Mouse (Mus musculus): ENCODE data around the gene Slc27a2. TPM values are rescaled to one million over a fixed set of nuclear protein-coding genes. Genes with fewer than 3 reads are reported as not detected.

Gene Slc27a2
- polyA plus RNA-seq (2012), result not detected in 2 replicates

- no peak for TF ChIP-seq GATA1 (IDR thresholded peaks at IDR 0.05; ENCODE audit: low read length)
Measured at GRCm38 (mm10) chr2:126552357-126553290, at the start of gene Slc27a2. Gene Slc27a2, plus strand, starts transcription at chr2:126552407.

GRCm38 (mm10) chr2:126505156-126505555 lies 47.1 kb upstream of the Slc27a2 start:
- no peak for TF ChIP-seq GATA1 (IDR thresholded peaks at IDR 0.05; ENCODE audit: low read length)

GRCm38 (mm10) chr2:126507477-126507876 lies 44.7 kb upstream of the Slc27a2 start:
- TF ChIP-seq GATA1 (IDR thresholded peaks at IDR 0.05; ENCODE audit: low read length), result no peak

- TF ChIP-seq GATA1 (IDR thresholded peaks at IDR 0.05; ENCODE audit: low read length), result no peak
Measured at GRCm38 (mm10) chr2:126508228-126508627, 44.0 kb upstream of the Slc27a2 start.

GRCm38 (mm10) chr2:126515069-126515826 lies 37.0 kb upstream of the Slc27a2 start:
- no peak for TF ChIP-seq GATA1 (IDR thresholded peaks at IDR 0.05; ENCODE audit: low read length)

- TF ChIP-seq GATA1 (IDR thresholded peaks at IDR 0.05; ENCODE audit: low read length), result no peak
Measured at GRCm38 (mm10) chr2:126519872-126520581, 32.2 kb upstream of the Slc27a2 start.

- TF ChIP-seq GATA1 (IDR thresholded peaks at IDR 0.05; ENCODE audit: low read length), result no peak
Measured at GRCm38 (mm10) chr2:126520828-126521227, 31.4 kb upstream of the Slc27a2 start.

GRCm38 (mm10) chr2:126521471-126521870 lies 30.7 kb upstream of the Slc27a2 start:
- TF ChIP-seq GATA1 (IDR thresholded peaks at IDR 0.05; ENCODE audit: low read length), result no peak

- TF ChIP-seq GATA1 (IDR thresholded peaks at IDR 0.05; ENCODE audit: low read length), result no peak
Measured at GRCm38 (mm10) chr2:126522056-126522455, 30.2 kb upstream of the Slc27a2 start.

- TF ChIP-seq GATA1 (IDR thresholded peaks at IDR 0.05; ENCODE audit: low read length), result no peak
Measured at GRCm38 (mm10) chr2:126524271-126524670, 27.9 kb upstream of the Slc27a2 start.

- TF ChIP-seq GATA1 (IDR thresholded peaks at IDR 0.05; ENCODE audit: low read length), result no peak
Measured at GRCm38 (mm10) chr2:126527461-126527860, 24.7 kb upstream of the Slc27a2 start.

- no peak for TF ChIP-seq GATA1 (IDR thresholded peaks at IDR 0.05; ENCODE audit: low read length)
Measured at GRCm38 (mm10) chr2:126530581-126530980, 21.6 kb upstream of the Slc27a2 start.

- no peak for TF ChIP-seq GATA1 (IDR thresholded peaks at IDR 0.05; ENCODE audit: low read length)
Measured at GRCm38 (mm10) chr2:126537654-126538053, 14.6 kb upstream of the Slc27a2 start.

- no peak for TF ChIP-seq GATA1 (IDR thresholded peaks at IDR 0.05; ENCODE audit: low read length)
Measured at GRCm38 (mm10) chr2:126540390-126540925, 11.7 kb upstream of the Slc27a2 start.

- TF ChIP-seq GATA1 (IDR thresholded peaks at IDR 0.05; ENCODE audit: low read length), result no peak
Measured at GRCm38 (mm10) chr2:126542211-126542610, 10.0 kb upstream of the Slc27a2 start.
